Mouse (Mus musculus) left cerebral cortex, postnatal 36 days (tissue): ENCODE measurements around the gene Vgll4. TPM values are rescaled to one million over a fixed set of nuclear protein-coding genes. Genes with fewer than 3 reads are reported as not detected.

Experiments
- DNase-seq, 2 experiments: peaks; one replicate each; pipeline ENCODE4 v3.0.0; 2021 to 2022; ENCODE audit warnings: low spot score in 2 of 2, mixed read lengths in 1 of 2
- intact Hi-C: fragments of 180-260 bp; cut with DNase I; formaldehyde crosslinking; loops from one replicate; pipeline ENCODE4 v1.15.1; 2025
- total RNA-seq, 2 experiments: library from RNA; stranded (reverse); gene quantifications; 2 replicates each; pipeline ENCODE4 v1.2.3; 2021

Vgll4 gene
- total RNA-seq, 2 experiments from 2014 or later = 58.5 to 68.8 TPM

DNA sequence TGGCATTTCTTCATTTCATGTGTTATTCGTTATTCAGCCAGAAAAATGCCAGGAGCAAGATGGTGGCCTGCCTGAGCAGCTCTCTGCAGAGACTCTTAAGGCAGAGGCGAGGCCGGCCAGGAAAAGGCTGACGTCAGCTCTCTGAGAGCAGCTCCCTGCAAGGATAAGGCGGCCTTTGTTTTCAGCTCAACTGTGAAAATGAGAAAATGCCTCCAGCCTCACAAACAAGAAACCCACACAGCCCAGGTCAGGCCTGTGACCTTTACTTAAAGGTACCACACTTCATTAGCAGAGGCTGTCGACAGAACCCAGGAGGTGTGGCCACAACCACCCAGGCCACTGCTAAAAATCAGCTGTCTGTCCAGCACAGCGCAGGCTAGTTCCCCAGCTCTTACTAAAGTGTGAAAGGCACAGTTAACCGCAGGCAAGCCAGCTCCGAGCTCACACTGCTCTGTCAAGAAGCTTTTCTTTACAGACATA lies 86.5 kb downstream of the Vgll4 start:
- peak; percentile 71 to 73 for DNase-seq
- intact Hi-C loops = no loop called here

DNA sequence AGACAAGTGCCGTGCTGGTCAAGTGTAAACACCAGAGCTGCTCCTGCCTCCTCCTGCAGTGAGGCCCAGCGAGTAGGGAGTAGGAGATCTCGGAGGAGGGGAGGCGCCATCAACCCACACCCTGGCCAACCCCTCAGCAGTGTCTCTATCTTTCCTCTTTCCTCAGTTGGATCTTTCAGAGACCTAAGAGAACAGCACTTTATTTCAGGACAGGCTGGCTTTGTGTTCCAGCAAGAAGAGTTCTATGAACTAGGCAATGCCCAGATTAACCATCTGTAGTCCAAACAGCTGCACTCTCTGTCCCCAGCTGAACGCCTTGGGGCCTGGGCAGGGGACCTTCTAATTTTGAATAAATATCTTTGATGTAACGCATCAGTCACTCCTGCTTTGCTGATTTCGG lies 87.1 kb downstream of the Vgll4 start:
- DNase-seq = no peak
- intact Hi-C loops = no loop called here

DNA sequence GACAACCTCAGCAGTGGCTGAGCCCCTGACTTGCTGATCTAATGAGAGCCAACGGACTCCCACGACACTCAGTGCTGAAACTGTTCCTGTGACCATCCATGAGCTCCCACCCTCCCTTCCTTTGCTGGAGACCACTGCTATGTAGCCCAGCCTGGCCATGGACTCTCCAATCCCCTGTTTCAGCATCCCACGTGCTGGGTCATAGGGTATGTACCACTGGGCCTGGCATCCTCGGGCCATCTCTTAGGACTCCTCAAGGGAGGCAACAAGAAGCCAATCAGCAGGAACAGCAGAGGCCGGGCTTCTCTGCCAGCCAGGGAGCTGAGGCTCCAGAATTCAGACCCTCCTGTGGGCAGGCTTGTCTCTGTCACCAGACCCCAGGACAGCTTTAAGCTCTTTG lies 87.6 kb downstream of the Vgll4 start:
- intact Hi-C loops = no loop called here

DNA sequence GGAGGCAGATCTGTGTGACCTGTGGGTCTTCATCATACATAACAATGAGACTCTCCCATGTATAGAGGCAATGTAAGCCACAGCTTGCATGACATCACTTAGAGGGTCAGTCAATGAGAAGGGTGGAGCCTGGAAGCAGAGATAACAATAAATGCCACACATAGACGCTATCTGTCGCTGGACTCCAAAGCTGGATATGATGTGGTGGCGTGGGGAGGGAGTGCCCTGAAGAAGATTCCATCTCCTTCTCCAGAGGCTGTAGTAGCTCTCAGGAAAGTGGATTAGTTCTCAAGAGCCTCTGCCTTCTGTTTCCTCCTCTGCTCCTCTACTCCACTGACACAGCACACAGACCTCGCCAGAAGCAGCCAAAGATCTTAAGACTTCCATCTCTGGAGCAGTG lies 89.0 kb downstream of the Vgll4 start:
- intact Hi-C loops = no loop called here
- no peak for DNase-seq

More for the DNA sequence above, 87.6 kb downstream of the Vgll4 start:
- no peak for DNase-seq

DNA sequence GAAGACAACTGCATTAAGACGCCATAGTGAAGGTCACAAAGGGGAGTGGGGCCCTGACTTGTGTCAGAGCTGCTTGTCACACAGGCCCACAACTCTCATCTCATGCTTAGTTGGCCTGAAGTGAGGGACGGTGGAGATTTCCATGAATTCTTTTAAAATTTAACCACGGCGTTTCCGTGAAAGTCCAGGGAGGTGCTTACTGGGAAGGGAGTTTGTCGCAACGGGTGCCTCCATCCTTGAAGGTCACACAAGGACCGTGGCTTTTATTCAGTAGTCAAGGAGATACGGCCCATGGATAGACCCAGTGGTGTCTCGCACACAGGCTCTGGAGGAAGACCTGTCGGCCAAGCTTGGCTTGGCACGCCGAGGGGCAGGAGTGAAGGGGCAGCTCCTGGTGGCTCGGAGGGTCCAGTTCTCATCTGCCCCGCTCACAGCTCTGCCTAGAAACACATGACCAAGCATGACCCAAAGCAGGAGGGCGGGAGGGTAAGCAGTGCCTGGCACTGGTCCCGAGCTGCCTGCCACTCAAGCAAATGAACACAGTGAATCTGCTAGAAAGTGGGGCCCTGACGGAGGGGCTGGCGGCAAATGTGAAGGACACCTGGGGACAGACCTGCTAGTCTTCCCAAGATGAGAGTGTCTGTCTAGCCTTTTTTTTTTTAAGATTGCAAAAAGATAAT lies 90.8 kb downstream of the Vgll4 start:
- intact Hi-C loops = loop anchor here (5.0 kb wide), 1 partner anchor 38 kb away; no protein-coding TSS in a partner anchor
- DNase-seq = no peak

DNA sequence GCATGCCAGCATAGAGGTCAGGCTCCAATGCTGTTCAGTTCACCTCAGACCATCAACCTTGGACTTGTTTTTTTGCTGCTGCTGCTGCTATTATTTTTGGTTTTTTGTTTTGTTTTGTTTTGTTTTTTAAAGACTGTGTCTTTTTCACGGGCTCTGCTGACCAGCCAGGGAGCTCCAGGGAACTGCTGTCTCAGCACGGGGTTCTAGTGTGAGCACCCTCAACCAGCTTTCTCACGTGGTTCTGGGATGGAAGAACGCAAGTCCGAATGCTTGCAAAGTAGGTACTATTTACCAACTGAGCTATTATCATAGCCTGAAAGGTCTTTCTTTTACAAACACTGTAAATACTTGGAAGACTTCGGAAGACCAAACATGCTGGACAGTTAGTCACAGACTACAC lies 93.2 kb downstream of the Vgll4 start:
- no peak for DNase-seq
- intact Hi-C loops = loop anchor here (5.0 kb wide), 1 partner anchor 41 kb away; no protein-coding TSS in a partner anchor

DNA sequence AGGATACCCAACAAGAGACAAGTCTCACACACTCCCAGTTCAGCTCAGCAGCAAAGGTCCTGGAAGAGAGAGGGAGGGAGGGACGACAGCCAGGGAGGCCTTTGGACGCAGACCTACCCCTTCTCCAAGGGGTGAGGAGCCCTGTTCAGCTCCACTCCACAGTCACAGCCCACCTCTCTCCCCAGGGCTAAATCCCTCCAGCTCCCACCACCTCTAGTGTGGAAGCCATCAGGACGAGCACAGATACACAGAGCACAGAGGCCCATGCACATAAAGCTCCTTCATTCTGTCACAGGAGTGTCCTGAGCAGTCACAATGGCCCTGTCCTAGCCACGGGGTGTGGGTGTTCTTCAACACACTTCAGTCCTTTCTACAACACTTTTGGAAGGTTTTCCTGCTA lies 93.8 kb downstream of the Vgll4 start:
- DNase-seq = no peak
- intact Hi-C loops = loop anchor here (5.0 kb wide), 1 partner anchor 41 kb away; no protein-coding TSS in a partner anchor

DNA sequence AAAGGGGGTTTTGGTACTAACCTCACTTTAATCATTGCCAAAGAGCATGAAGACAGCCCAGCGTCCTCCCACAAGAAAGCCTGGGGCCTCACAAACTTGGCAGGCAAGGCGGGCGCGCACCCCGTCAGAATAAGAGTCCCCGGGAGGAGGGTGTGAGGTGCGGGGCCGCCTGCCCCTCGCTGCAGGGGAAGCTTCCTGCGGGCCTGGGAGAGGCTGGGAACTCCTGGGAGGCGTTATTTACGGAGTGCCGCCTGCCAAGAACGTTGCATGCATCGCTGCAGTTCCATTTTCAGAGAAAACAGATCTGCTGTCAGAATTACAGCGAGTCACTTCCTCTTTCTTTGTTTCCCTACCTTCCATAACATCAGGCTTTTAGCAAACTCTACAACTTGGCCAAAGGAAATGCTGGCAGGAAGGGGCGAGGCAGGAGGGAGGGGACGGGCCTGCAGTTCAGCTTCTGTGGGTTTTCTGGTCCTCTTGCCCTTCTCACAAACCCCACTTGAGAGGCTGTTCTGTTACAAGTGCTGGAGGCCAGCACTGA lies 94.7 kb downstream of the Vgll4 start:
- DNase-seq = peak; percentile 93 to 94
- intact Hi-C loops = loop anchor here (5.0 kb wide), 1 partner anchor 42 kb away; no protein-coding TSS in a partner anchor

DNA sequence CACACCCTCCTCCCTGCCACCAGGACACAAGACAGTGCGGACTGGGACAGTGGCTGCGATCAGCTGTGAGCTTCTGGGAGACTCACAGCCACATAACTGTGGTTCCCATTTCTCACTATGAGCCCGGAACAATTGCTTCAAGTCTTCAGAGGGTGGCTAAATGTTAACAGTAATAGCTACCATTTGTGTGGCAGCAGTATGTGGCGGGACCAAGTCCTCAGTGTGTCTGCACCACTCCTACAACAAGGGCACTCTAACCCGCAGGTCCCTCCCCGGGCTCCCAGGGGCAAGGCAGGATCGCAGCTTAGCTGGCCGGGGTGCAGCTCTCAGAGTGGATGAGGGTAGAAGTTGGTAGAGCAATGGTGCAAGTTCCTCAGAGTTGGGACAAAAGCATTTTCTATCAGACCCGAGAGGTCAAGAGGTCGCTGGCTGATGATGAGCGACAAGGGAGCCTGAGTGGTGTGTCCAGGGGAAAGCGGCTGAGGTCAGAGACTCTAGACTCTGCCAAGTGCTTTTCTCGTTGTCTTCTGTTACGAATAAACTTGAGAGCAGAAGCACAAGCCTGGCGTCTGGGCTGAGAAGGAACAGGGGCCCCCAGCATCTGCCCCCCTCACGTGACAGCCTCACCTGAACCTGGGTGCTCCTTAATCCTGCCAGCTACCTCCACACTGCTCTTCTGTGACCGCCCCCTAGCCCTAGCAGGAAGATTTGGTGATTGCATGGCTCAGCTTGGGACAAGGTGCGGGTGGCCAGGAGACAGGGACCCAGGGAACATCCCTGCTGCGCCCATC lies 95.5 kb downstream of the Vgll4 start:
- intact Hi-C loops = loop anchor here (5.0 kb wide), 1 partner anchor 152 kb away; no protein-coding TSS in a partner anchor
- DNase-seq = no peak

DNA sequence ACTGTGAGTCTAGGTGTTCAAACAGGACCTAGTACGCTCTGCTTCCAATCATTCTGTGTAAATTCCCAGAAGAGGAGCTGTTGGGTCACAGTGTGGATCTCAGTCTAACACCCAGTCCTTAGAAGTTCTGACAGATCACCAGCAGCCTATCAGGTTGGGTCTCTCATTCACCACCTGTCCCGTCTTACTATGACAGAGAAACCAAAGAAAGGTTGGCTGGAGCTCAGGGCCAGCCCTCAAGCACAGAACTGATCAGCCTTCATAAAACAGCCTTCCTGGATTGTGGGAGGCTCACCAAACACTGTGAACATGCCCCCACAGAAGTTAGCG lies 96.0 kb downstream of the Vgll4 start:
- DNase-seq = no peak
- intact Hi-C loops = loop anchor here (5.0 kb wide), 1 partner anchor 151 kb away; no protein-coding TSS in a partner anchor

DNA sequence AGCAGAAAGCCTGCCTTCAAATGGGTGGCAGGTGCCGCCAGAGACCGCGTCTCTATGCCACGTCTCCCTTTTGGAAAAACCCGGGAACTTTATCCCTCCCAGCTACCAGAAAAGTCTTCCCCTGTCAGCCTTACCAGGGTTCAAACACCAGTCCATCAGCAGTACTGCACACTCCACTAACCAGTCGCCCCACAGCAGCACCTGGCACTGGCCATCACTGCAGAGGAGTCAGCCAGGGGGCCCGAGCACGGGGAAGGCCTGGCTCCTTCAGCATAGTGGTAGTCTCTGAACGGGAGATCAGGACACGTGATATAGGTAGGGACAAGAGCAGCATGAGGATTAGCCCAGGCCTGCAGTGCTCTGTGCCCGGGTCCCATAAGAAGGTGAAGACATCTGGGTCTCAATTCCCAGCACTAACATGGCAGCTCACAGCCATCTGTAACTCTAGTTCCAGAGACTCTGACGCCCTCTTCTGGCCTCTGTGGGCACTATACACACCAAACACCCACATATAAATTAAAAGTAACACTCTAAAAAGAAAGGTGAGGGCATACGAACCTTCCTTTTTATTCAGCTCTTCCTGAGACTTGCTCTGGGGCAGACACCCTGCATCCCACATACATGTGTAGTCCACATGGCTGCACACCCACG lies 98.7 kb downstream of the Vgll4 start:
- no peak for DNase-seq
- intact Hi-C loops = loop anchor here (5.0 kb wide), 1 partner anchor 149 kb away; no protein-coding TSS in a partner anchor

DNA sequence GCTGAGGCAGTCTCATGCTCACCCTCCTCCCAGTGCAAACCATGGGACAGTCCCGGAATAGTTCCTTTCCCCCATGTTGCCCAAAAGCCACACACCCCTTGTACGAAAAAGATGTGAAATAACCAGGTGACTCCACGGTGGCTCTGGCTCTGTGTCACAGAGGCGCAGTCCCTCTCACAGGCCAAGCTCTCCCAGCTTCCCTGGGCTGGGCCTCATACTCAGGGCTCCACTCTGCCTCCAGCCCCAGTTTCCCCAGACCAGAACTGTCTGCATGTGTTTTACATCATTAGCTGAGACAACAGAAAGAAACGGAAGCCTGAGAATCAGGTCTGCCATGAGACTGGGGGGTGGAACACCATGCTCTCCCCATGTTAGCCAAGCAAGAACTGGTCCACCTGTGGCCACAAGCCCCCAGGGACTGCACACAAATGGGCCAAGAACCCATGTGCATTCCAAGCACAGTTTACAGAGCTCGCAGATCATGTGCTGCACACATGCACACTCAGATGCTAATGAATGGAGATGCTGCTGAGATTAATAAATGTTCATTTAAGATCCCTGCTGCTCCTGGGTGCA lies 100.2 kb downstream of the Vgll4 start:
- intact Hi-C loops = loop anchor here (5.0 kb wide), 1 partner anchor 147 kb away; no protein-coding TSS in a partner anchor

DNA sequence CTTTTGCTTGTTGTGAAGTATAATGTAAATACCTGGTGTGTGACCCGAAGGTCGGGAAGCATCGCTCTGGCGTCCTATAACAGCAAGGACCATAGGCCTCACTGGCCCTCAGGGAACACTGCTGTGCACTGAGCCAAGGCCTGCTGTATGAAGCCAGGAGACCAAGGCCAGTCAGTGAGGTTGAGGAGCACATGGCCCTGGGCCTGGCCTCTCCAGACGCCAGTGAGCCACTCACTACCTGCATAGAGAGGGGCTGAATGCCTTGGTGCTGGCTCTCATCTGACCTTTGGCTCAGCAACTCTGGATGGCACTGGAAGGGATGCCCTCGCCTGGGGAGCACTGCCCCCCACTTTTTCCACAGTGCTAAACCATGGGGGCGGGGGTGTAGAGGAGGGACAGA lies 101.1 kb downstream of the Vgll4 start:
- intact Hi-C loops = no loop called here

More for the DNA sequence above, 100.2 kb downstream of the Vgll4 start:
- DNase-seq = no peak

DNA sequence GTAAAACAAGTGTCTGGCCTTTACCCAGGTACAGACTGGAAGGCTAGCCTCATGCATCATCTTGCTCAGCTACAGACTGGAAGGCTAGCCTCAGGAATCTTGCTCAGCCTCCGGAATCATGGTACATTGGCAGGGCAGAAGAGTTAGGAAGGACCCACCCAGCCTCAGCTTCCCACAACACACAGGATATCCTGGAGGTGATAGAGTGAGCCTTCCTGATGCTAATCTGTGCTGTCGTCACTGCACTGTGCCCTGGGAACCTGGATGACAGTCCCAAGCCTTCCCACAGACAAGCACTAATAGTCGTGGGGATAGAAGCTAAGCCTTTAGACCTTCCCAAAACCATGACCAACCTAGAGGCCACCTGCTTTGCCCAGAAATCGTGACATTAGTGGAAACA lies 103.2 kb downstream of the Vgll4 start:
- DNase-seq = no peak
- intact Hi-C loops = no loop called here

More for the DNA sequence above, 101.1 kb downstream of the Vgll4 start:
- DNase-seq = no peak

DNA sequence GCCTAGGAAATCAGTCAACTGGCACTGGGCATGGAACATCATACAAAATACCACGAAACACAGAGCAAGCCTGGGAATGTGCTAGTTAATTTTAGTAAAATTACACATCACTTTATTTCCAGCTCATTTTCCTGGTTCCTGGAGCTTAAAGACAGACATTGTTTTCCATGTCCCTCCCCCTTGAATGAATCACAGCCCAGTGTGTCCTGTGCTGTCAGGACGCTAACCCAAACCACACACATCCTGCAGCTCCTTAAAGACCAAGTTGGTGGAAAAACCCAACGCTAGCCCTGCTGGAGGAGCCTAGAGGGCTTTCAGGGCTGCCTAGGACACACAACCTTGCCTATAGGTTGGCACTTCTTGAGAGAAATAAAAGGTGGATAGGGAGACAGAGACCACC lies 103.7 kb downstream of the Vgll4 start:
- intact Hi-C loops = no loop called here
- no peak for DNase-seq

DNA sequence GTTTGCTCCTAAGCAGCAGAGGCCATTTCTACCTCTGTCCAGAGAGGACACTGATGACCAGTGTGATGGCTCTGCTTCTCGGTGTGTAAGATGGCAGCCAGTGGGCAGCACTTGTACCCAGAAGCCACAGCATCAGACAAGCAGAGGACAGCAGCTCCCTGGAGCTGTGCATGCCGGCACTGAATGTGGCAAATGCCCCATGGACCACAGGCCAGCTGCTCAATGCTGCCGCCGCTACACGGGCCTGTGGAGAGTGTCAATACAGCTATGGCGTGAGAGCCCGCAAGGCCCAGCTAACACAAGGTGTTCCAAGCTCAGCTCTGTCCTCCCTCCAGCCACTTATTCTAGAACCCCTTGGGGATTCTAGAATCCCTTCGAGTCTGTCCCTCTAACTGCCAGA lies 105.4 kb downstream of the Vgll4 start:
- no peak for DNase-seq
- intact Hi-C loops = no loop called here

DNA sequence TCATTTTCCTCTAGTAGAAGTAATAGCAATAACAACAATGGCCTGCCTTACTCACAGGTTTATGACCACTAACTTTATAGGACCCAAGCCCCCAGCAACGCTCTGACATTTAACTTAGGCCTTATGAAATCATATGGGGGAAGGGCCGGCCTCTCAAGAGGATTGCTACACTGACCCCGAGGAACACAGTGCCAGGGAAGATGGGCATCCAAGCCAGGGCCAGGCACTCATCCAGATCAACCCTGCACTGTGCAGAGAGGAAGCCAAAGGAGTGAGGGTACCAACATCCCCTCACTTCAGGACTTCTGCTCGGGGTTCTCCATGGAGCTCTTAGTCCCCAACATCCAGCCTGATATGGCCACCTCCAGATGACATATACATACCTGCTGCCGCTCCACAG lies 106.3 kb downstream of the Vgll4 start:
- DNase-seq = no peak
- intact Hi-C loops = no loop called here

DNA sequence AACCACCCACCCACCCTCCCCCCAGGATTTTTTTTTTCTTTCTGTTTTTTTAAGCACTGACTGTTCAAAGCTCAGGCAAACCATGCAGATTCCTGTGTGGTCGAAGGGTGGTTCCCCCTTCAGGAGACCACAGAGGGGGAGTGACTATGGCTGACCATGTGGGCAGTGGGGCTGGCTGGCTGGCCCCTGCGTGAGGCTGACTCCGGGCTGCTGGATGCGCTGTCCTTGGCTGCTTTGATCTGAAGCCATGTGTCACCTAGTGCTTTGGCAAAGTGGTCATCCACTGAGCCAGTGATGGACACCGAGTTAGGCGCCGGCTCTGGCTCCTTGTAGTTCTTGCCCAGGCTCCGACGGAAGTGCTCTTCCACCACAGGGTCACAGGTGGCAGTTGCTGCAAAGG lies 107.7 kb downstream of the Vgll4 start:
- DNase-seq = no peak
- intact Hi-C loops = no loop called here

DNA sequence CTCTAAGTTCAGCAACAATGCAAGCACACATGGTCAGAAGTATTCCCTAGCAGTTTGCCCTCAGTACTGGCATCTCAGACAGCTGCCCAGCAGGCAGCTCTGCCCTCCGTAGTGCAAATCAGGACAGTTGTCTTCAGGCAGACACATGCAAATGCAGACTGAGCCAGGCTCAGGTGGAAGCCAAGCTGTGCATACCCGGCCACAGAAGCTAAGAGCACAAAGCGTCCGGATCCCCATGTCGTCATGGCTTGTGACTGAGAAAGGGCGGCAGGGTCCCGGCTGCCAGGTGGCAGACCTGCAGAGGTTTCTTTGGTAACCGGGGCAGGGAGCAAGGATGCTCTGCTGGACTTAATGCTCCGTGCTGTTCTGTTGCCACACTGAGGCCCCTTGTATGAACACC lies 108.2 kb downstream of the Vgll4 start:
- intact Hi-C loops = no loop called here
- no peak for DNase-seq
